Mouse (Mus musculus) CD8-positive naive resting alpha-beta T cell, adult 2 months (primary cell): ENCODE results near the gene Ifitm6.
"Not testable (repeated sequence)": the region's sequence is repeated elsewhere in the genome, so short reads cannot be mapped to it uniquely, and the experiment has no call there.

Source experiments
- DNase-seq, 2 experiments: peaks; one replicate each; pipeline ENCODE4 v3.0.0; 2022; ENCODE audit warnings: low read depth in 2 of 2, low spot score in 2 of 2

Gene Ifitm6

GRCm38 (mm10) chr7:141041661-141042060 lies 23.9 kb upstream of the Ifitm6 start:
- DNase-seq, result no peak

GRCm38 (mm10) chr7:141040867-141041606 lies 23.3 kb upstream of the Ifitm6 start:
- DNase-seq, result no peak

GRCm38 (mm10) chr7:141039386-141040107 lies 21.8 kb upstream of the Ifitm6 start:
- DNase-seq, result no peak

GRCm38 (mm10) chr7:141038090-141039032 lies 20.6 kb upstream of the Ifitm6 start:
- no peak for DNase-seq

DNA sequence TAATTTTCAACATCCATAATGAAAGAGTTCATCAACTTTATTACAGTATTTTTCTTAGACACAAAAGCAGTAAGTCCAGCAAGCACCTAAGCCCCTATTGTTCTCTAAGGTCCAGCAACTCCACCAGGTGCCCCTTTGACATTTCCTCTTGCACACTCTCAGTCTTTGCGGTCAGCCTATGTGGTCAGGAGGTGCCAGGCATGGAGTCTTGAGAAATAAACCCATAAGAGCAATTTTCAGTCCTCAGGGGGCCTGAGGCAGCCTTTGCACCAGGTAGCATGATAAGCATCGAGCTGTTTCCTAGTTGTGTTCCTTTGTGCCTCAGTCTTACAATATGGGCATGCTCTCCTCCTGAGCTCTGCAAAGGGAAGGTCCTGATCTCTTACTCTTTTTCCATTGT lies 18.9 kb upstream of the Ifitm6 start:
- DNase-seq, result not testable (repeated sequence)

GRCm38 (mm10) chr7:141032458-141033167 lies 14.9 kb upstream of the Ifitm6 start:
- no peak for DNase-seq

- no peak for DNase-seq
Measured at GRCm38 (mm10) chr7:141030390-141030789, 12.7 kb upstream of the Ifitm6 start.

GRCm38 (mm10) chr7:141028831-141029230 lies 11.1 kb upstream of the Ifitm6 start, which contains the start of gene Gm17387:
Gm17387 (plus strand) TSS chr7:141029131.
- DNase-seq, result no peak

- no peak for DNase-seq
Measured at GRCm38 (mm10) chr7:141026740-141027098, 9.0 kb upstream of the Ifitm6 start.

DNA sequence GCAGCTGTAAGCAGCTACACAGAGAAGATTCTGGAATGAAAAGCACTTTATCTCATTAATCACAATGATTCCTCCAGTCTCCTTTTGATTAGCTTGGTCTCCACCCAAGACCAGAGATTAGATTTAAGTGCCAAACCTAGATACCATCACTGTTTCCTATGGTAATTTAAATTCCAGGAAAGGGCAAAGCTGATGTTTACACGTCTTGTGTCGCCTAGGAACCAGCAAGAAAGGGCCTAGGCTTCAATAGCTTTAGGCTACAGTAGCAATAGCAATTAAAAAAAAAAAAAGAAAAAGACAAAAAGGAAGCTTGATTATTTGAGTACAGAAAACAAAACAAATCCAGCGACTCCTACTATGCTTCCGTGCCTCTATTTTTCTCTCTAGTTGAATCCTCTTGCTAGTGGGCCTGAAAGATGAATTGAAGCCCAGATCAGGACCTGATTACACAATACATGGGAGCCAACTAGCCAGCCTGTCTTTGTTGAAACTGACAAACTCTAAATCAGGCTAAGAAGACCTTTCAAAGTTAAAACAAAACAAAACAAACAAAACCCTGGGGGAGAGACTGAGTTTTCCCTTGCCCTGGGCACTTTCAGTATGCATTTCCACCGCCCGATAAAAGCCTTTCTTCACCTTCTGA lies 8.5 kb upstream of the Ifitm6 start:
- no peak for DNase-seq

DNA sequence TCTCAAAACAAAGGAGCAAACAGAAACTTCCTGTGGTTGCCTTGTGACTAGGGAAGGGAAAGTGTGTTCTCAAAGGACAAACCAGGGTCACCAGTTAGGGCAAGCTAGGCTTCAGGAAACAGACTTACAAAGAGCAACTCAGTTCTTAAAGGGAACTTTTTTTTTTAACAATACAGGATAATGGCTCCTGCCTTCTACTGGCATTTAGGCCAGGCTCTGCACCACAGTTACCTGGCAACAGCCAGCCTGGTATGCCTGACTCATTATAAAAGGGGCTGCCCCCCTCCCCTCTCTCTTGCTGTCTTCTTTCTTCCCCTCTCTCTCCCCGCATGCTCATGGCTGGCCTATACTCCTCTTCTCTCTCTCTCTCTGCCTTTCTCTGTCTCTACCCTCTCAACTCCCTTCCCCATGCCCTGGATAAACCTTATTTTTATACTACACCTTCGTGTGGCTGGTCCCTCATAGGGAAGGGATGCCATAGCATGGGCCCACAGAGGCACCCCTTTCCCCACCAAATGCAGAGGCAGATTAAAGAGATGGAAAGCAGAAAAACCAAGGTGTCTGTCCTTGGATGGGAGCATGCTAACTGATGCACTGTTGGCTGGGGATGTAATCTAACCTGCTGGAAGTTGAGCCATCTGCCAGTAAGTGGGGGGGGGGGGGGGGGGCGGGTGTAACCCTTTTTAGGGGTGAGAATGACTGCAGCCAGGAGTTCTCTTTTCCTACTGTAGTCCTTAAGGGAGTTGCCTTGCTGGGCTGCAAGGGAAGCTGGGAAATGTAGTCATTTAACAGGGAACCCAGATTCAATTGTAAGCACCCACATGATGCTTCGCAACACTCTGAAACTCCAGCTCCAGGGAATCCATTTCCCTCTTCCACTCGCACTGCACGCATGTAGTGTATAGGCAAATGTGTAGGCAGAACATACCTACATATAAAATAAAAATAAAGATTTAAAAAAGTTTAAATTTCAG lies 7.4 kb upstream of the Ifitm6 start:
- DNase-seq, result no peak

- no peak for DNase-seq
Measured at GRCm38 (mm10) chr7:141021489-141022449, 4.0 kb upstream of the Ifitm6 start.

DNA sequence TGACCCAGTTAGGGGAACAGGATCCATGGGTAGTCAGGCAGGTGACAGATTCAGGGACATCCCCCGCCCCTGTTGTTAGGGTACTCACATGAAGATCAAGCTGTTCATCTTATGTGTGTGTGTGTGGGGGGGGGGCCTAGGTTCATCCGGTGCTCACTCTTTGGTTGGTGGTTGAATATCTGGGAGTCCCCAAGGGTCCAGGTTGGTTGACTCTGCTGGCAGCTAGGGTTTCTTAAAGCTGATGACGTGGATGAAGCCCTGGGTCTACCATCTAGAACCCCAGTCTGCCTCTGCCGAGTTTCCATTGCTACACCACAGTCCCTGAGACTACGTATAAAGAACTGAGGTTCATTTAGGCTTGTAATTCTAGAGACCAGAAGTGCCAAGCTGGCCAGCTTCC lies 1.3 kb upstream of the Ifitm6 start:
- DNase-seq, result no peak

GRCm38 (mm10) chr7:141016707-141017697 lies 722 bp downstream of the Ifitm6 start:
- DNase-seq, result no peak

- DNase-seq, result no peak
Measured at GRCm38 (mm10) chr7:141011238-141011770, 6.4 kb downstream of the Ifitm6 start.

GRCm38 (mm10) chr7:141010593-141010992 lies 7.1 kb downstream of the Ifitm6 start, which contains the start of gene Ifitm3:
Ifitm3 (minus strand) TSS chr7:141010770.
- no peak for DNase-seq
